Mouse (Mus musculus) B cell, adult 2 months (primary cell): ENCODE results near the gene Tex21.
"Not testable (repeated sequence)": the region's sequence is repeated elsewhere in the genome, so short reads cannot be mapped to it uniquely, and the experiment has no call there.

Experiments
- DNase-seq, 2 experiments: peaks; one replicate each; pipeline ENCODE4 v3.0.0; 2022

The Tex21 gene

GRCm38 (mm10) chr12:76256114-76256843 lies 9.7 kb upstream of the Tex21 start:
- peak; percentile 5 to 28 for DNase-seq

GRCm38 (mm10) chr12:76255499-76255875 lies 8.9 kb upstream of the Tex21 start:
- DNase-seq: no peak

GRCm38 (mm10) chr12:76254725-76255498 lies 8.4 kb upstream of the Tex21 start, which contains the start of gene Mthfd1:
Gene Mthfd1, plus strand, starts transcription at chr12:76255298.
- peak; percentile 88 for DNase-seq

- no peak for DNase-seq
Observed at GRCm38 (mm10) chr12:76253991-76254390, 7.4 kb upstream of the Tex21 start.

GRCm38 (mm10) chr12:76253591-76253990 lies 7.0 kb upstream of the Tex21 start:
- no peak for DNase-seq

- DNase-seq: no peak
Observed at GRCm38 (mm10) chr12:76253090-76253489, 6.5 kb upstream of the Tex21 start.

- DNase-seq: no peak
Observed at GRCm38 (mm10) chr12:76244981-76245380, 1.6 kb downstream of the Tex21 start.

- DNase-seq: no peak
Observed at GRCm38 (mm10) chr12:76241833-76242232, 4.7 kb downstream of the Tex21 start.

- no peak for DNase-seq
Observed at GRCm38 (mm10) chr12:76241084-76241483, 5.5 kb downstream of the Tex21 start.

GRCm38 (mm10) chr12:76240670-76241069 lies 5.9 kb downstream of the Tex21 start:
- no peak for DNase-seq

- no peak for DNase-seq
Observed at GRCm38 (mm10) chr12:76239839-76240571, 6.5 kb downstream of the Tex21 start.

- DNase-seq: no peak
Observed at GRCm38 (mm10) chr12:76239145-76239838, 7.3 kb downstream of the Tex21 start.

- no peak for DNase-seq
Observed at GRCm38 (mm10) chr12:76235253-76235652, 11.3 kb downstream of the Tex21 start.

GRCm38 (mm10) chr12:76230644-76231043 lies 15.9 kb downstream of the Tex21 start:
- DNase-seq: no peak

GRCm38 (mm10) chr12:76222104-76222503 lies 24.4 kb downstream of the Tex21 start:
- DNase-seq: not testable (repeated sequence)

GRCm38 (mm10) chr12:76216716-76217115 lies 29.8 kb downstream of the Tex21 start:
- DNase-seq: no peak

- DNase-seq: peak; percentile 36 to 41
Observed at GRCm38 (mm10) chr12:76215121-76215520, 31.4 kb downstream of the Tex21 start.

GRCm38 (mm10) chr12:76209429-76209974 lies 37.0 kb downstream of the Tex21 start:
- no peak for DNase-seq

- DNase-seq: no peak
Observed at GRCm38 (mm10) chr12:76200326-76200725, 46.2 kb downstream of the Tex21 start.

GRCm38 (mm10) chr12:76197071-76197470 lies 49.5 kb downstream of the Tex21 start:
- no peak for DNase-seq

GRCm38 (mm10) chr12:76196709-76197054 lies 49.9 kb downstream of the Tex21 start:
- peak; percentile 77 to 79 for DNase-seq

- DNase-seq: peak; percentile 76 to 79
Observed at GRCm38 (mm10) chr12:76195912-76196708, 50.4 kb downstream of the Tex21 start.
